Mouse (Mus musculus): ENCODE measurements around the gene Wdr74. TPM values are rescaled to one million over a fixed set of nuclear protein-coding genes. Genes with fewer than 3 reads are reported as not detected.
"Not testable (repeated sequence)": the region's sequence is repeated elsewhere in the genome, so short reads cannot be mapped to it uniquely, and the experiment has no call there.

Gene Wdr74
- total RNA-seq, 2 experiments from 2014 or later: 16.9 to 18.2 TPM

DNA sequence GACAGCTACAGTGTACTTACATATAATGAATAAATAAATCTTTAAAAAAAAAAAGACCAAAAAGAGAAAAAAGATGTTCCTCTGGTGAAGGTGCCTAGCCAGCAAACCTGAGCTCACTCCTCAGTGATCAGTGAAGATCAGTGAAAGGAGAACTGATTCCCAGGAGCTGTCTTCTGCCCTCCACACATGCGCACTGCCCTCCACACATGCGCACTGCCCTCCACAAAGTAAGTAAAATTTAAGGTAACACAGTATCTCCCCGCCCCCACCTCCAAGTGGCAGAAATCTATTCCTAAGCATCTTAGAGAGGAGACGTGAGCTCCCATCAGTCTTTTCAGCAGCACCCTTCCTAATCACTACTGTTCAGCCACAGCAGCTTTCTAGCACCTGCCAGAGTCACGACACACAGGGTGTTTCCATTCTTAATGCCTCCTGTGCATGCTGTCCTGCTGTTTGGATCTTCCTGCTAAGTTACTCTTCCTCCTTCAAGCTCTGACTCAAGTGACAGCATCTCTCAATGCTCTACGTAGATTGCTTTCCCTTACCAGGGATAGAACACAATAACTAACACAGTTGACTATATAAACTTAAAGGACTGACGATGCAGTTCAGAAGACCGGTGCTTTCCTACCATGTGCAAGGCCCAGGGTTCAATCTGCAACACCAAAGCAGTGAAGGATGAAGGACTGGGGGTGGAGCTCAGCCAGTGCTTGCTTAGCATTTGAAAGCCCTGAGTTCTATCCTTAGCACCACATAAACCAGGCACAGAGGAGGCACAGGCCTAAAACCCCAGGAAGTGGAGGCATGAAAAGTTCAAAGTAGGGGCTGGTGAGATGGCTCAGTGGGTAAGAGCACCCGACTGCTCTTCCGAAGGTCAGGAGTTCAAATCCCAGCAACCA lies 19.5 kb upstream of the Wdr74 start:
- DNase-seq: no peak

DNA sequence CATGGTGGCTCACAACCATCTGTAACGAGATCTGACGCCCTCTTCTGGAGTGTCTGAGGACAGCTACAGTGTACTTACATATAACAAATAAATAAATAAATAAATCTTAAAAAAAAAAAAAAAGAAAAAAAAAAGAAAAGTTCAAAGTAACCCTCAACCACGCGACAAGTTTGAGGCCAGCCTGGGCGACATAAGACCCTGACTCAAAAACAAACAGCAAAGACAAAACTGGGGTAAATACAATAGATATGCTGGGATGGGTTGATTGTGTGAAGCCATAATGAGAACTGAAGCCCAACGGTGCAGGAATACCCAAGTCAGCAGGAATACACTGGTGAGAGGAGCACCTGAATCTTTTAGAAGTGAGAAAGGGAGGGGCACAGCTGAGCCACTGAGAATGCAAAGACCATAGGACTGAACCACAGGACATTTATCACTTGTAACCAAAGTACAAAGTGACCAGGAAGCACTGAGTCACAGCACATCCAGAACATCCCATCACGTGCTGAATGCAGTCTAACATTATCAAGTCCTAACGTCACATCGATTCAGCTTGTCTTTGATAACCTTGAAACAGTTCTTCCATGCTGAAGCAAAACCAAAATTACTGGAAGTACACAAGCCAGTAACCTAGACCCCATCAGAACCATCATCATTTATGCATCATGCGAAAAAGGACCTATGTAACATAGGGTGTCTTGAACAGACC lies 18.7 kb upstream of the Wdr74 start:
- no peak for DNase-seq

DNA sequence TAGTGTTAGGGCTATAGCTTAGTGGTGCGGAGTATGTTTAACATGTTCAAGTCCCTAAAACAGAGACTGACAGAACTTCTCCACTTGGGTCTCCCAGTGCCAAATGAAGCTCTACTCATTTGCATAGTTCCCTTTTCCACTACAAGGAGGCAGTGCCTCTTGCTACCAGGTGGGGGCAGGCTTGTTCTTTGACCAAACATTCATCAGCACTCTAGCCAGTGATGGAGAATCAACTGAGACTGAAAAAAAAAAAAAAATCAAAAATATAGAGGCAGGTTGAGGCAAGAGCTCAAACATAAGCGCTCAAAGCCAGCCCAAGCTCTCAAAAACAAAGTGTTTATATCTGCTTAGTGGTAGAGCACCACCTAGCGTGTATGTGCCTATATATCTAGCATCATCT lies 17.3 kb upstream of the Wdr74 start:
- DNase-seq: peak; percentile 43

DNA sequence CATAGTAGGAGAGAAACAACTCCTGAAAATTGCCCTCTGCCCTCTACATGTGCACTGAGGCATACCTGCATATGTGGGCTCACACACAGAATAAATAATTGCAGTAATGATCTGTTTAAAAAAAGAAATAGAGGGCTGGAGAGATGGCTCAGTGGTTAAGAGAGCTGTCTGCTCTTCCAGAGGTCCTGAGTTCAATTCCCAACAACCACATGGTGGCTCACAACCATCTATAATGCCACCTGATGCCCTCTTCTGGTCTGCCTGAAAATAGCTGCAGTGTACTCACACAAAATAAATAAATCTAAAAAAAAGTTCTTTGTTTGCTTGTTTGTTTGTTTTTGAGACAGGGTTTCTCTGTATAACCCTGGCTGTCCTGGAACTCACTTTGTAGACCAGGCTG lies 16.6 kb upstream of the Wdr74 start:
- not testable (repeated sequence) for DNase-seq

DNA sequence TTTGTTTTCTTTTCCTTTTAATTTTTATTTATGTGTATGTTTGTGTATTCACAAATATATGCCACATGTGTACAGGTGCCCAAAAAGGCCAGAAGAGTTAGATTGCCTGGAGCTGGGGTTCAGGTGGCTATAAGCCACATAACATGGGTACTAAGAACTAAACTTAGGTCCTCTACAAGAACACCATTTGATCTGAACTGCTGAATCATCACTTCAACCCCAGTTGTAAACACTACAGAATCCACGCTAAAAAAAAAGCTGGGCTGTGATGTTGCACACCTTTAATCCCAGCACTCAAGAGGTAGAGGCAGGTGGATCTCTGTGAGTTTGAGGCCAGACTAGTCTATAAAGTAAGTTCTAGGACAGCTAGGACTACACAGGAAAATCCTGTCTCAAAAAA lies 14.2 kb upstream of the Wdr74 start:
- no peak for DNase-seq

DNA sequence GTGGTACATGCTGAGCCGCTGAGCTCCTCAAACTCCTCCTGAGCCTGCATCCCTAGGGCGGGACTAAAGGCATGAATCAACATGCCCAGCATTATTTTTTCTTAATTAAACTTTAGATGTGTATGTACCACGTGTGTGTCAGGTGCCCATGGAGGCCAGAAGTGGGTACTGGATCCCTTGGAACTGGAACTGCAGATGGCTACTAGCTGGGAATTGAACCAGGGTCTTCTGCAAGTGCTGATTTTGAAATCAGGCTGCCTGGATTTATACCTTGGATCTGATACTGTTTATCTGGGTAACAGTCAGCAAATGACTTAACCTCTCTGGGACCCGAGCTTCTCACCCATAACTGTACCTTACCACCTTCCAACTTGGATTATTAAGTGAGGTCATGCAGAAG lies 13.6 kb upstream of the Wdr74 start:
- no peak for DNase-seq

DNA sequence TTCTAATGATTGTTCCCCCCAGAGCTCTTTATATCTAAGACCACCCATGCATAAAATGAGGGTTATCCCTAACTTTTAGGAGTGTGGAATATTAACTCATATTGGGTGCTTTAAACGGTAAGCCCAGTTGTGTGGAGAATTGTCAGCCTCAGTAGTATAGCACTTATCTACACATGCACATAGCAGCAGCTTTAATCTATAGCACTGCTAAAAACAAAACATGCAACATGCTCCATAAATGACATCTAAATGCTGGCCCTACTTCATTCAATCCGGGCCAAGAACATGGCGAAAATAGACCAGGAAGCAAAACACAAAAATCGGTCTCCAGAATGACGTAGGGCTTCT lies 13.1 kb upstream of the Wdr74 start:
- DNase-seq: no peak

DNA sequence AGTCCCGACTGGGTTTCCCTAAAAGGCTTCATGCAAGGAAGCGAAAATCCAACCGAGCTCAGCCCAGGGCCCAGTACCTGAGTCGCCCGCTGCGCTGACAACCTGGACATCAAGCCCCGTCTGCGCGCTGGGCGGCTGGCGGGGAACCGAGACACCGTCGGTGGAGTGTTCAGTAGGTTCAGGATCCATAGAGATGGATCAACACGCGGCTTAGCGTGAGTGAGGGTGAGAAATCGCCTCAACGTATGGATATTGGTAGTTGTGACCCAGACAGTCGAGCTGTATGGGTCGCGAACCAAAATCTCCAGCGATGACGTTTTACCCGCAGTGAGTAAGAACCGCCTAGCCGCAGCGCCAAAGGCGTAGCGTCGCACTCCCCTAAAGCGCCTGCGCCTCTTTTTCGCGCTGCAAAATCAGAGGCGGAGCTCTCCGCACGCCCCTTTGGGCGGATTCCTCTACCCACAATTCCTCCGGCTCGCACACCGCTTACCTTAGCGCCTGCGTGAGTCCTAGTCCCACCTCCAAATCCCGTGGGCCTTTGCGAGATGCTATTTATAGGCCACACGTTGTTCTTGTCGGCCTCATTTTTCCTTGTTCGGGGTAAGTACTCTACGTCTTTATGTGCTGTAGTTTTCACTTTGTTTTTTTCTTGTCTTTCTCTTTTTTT lies 12.6 kb upstream of the Wdr74 start, which contains the start of gene Slc3a2:
Gene Slc3a2, minus strand, starts transcription at position 463 of the 667 bp plus-strand sequence.
- peak; percentile 96 for DNase-seq

DNA sequence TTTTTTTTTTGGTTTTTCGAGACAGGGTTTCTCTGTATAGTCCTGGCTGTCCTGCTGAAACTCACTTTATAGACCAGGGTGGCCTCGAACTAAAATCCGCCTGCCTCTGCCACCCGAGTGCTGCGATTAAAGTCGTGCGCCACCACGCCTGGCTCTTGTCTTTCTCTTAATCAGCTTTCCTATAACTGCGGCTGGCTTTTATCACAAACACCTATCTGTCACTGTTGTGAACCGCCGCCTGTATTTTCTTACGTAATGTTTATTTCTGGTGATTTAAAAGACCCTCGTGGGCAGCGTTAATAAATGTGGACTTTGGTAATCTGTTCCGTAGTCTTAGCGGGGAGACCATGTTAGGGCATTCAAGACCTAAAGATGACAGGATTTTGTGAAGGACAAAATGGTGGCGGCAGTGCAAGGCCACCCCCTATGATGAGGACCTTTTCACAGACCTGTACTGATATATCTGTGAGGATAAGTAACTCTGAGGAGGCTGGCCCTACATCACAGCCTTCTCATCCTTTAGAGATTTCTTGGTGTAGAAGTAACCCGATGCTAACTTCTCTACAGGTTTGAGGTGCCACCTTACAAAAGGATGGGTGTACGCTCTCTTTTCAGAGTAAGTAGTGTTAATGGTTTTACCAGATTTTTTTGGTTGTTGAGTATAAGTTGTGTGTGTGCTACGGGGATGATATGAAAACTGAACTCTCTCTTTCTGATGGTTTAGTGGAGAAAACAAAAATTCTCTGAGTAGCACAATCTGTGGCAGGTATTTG lies 11.9 kb upstream of the Wdr74 start:
- no peak for DNase-seq

DNA sequence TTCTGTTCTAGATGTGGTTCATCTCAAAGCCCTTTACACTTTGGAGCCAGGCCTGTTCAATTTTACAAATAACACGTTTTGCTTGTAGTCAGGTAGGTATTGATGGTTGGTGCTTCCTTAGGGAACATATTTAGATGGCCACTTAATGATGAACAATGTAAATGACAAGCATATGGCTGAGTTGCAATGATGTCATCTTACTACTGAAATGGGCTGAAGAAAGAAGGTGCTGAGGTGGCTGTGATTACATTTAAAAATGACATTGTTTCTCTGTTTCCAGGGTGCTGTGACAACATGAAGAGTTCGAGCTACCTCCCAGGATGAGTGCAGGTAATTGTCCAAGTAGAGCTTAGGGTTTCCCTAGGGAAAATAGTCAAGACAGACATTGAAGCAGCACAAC lies 11.2 kb upstream of the Wdr74 start:
- no peak for DNase-seq

DNA sequence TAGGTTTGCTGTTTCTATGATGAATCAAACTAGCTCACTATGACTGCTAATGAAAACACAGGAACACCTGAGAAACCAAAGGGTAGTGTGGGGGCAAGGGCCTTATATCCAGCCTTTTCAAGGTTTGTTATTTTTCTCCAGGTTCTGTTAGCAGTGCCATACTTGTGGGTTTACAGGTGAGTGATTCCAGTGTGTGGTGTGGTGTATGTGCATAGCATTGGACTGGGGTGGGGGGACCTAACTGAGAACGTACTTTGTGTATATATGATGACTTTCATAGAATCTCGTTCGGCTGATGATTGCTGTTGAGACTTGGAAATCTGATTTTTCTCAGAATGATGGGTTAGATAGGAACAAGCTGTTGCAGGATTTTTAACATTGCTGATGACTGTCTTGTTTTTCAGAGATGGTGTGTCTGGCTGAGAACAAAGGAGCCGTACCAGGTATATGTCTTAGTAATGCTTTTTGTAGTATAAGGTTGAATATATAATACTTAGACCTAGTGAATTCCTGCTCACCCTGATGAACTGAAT lies 10.5 kb upstream of the Wdr74 start:
- no peak for DNase-seq

DNA sequence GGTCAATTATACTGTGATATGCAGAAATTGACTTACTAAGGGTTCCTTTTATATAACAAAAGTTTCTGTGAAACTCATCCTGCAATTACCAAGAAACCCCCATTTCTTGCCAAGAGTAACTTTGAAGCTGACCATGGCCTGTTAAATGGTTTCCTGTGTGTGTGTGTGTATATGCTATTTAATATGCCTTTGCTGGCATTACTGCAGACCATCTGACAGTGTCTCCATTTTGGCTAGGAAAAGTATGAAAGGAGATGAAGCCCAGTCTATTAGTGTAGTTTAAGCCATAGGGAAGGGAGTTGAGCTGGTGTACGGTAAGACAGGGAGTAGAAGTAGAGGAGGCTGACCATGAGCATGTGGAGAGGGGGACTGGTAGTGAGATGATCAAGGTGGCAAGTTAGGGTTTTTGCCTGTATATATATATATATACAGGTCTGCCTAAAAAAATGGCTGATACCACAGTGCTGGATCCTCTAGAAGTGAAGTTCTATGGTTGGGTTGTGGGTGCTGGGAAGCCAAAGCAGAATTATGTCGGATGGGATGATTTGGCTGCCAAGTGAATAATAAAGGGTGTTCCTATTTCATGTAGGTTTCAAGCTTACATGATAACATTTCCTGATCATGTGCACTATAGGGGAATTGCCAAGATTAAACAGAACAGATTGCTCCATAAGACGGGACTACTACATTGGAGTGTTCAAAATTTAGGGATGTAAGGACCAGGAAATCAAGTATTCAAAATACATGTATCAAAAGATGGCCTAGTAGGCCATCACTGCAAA lies 8.8 kb upstream of the Wdr74 start:
- no peak for DNase-seq

DNA sequence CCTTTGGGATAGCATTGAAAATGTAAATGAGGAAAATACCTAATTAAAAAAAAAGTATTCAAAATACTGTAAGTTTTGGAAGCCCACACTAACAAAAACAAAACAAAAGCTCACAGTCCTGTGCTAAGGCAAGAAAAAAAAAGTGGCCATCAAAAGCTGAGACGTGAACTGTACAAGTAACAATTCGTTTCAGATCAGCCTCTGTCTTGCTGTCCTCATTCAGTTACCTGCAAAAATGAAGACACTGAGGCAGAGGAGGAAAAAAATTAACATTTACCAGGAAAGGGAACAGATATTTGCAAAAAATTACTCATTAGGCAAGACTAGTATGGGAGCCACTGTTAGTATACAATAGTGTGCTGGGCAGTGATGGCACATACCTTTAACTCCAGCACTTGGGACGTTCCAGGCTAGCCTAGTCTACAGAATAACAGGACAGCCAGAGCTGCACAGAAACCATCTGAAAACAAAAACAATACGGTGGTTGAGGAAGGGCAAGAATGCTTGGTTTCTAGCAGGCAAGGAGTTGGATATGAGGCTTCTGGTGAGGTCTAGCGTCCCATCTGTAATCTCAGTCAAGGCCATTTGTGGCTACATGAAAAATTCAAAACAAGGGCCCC lies 8.0 kb upstream of the Wdr74 start:
- no peak for DNase-seq

DNA sequence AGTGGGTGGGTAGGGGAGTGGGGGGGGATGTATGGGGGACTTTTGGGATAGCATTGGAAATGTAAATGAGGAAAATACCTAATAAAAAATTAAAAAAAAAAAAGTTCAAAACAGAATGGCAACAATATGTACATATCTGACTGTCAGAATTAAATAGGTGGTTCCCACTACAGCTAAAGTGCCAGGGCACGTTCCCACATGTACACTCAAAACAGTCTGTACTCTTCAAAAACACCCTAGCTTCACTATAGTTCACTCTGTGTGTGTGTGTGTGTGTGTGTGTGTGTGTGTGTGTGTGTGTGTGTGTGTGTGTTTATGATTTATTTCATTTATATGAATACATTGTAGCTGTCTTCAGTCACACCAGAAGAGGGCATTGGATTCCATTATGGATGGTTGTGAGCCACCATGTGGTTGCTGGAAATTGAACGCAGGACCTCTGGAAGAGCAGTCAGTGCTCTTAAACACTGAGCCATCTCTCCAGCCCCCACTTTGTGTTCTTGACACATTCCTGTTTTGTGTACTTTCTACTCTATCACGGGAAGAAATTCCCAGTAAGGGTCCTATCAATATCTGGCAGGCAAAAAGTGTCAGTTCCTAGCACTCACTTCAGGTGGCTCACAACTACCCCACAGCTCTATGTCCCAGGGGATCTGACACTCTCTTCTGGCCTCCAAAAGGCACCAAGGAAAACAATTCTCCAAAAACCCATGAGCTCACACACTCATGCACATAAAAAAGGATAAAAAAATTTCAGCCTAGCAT lies 7.1 kb upstream of the Wdr74 start:
- DNase-seq: not testable (repeated sequence)

DNA sequence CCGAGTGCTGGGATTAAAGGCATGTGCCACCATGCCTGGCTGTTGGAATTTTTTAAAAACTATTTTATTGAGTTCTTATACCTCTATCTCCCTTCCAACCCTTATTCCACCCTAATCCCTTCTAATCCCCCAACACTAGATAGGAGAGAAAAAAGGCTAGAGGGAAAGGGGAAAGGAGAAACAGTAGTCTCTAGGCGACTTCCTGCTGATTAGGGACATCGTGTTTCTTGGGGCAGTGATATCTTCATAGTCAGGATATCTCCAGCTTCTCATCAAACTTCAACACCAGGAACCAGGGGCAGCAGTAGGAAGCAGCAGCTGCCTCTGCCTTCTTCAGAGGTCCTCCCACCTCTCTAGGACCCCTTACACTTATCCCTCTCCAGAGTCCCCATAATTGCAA lies 1.3 kb upstream of the Wdr74 start:
- no peak for DNase-seq

DNA sequence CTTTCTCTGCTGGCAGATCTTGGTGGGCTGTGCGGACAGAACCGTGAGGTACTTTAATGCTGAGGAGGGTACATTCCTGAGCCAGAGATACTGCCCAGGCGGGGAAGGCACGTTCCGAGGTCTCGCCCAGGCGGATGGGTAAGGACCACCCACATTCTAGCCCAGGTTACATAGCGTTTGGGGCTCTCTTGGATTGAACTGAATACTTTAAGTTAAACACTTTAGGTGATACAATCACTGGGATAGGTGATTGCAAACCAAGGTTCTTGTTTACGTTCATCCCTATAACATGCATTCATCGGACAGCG lies 487 bp downstream of the Wdr74 start:
- no peak for DNase-seq

DNA sequence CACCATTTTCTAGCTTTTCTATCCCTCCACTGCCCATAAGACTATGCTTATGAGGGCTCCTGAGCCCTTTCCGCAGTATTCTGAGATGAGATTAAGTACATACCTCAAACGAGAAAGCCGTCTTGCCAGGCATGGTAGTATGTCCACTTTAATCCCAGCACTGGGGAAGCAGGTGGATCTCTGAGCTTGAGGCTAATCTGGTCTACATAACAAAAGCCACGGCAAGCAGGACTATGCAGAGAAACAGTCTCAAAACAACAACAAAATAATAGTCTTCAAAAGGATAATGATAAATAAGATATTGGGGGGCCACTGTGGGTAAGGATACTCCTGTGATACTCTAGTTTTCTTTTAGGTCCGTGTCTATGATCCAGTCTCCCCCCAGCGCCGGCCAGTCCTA lies 3.3 kb downstream of the Wdr74 start:
- DNase-seq: no peak

DNA sequence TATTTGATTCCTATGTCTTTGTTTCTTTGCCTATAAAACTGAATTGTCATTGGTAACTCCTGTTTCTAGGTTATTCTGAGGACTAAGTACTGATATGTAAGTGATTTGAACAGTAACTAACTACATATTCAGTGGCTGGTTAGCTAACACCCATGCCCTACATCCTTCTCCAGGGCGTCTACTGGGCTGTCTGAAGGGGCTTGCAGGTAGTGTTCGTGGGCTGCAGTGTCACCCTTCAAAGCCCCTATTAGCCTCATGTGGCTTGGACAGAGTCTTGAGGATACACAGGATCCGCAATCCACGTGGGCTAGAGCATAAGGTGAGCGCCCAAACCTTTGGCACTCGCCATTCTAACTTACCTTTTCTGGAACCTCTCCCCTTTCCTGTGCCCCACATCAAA lies 4.0 kb downstream of the Wdr74 start:
- DNase-seq: no peak

DNA sequence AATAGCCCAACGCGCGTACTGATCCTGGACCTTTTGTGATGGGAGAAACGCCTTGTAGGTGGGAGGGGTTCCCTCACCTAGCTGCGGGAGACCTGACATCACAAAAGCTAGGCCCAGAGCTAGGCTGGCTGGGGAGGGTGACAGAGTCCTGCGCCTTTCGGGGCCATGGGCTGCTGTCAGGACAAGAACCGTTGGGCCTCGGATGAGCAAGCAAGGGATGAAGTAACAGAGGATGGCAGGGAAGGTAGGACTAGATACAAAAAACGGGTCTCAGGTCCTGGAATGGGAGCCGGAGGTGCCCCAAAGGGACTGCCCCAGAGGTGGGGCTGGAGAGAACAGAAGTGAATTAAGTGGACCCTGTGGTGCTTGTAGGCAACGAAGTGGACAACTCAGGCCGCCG lies 5.0 kb downstream of the Wdr74 start, which contains the start of gene 1700092M07Rik:
Gene 1700092M07Rik, plus strand, starts transcription at position 116 of the 400 bp plus-strand sequence.
- no peak for DNase-seq
